Mouse (Mus musculus) C3H10T1/2 (cell line): ENCODE measurements around the gene Olfr1392. TPM values are rescaled to one million over a fixed set of nuclear protein-coding genes. Genes with fewer than 3 reads are reported as not detected.

Source experiments
- polyA plus RNA-seq, 2 experiments: library from polyadenylated mRNA; unstranded; fragments of >200 nt; fragmentation: generic; extraction: Trizol; gene quantifications; one replicate each; pipeline ENCODE4 v1.2.1; 2012; ENCODE audit warnings: missing spikeins in 2 of 2

The Olfr1392 gene
- under 1 TPM in 1 of 2 experiments, not detected in 1; 0.09 TPM for polyA plus RNA-seq

DNA sequence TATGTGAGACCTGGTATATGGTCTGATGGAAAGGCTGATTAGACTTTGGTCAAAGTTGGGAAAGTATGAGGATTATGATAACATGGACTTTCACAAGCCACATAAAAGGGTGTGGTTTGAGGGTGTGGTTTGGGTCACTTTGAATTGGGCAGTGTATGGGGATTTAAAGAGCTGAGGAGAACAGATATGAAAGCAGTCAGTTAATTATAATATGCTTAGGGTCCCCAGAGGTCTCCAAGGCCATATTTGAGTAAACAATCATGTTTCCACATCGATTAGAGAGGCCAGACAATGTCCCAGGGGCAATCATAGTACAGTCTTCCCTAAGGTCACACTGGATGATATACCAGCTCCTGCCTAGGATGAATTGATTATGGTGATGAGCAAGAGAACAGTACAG lies at the start of gene Olfr1392:
TSS of gene Olfr1392 (plus strand) at position 301 of the 400 bp plus-strand sequence.

DNA sequence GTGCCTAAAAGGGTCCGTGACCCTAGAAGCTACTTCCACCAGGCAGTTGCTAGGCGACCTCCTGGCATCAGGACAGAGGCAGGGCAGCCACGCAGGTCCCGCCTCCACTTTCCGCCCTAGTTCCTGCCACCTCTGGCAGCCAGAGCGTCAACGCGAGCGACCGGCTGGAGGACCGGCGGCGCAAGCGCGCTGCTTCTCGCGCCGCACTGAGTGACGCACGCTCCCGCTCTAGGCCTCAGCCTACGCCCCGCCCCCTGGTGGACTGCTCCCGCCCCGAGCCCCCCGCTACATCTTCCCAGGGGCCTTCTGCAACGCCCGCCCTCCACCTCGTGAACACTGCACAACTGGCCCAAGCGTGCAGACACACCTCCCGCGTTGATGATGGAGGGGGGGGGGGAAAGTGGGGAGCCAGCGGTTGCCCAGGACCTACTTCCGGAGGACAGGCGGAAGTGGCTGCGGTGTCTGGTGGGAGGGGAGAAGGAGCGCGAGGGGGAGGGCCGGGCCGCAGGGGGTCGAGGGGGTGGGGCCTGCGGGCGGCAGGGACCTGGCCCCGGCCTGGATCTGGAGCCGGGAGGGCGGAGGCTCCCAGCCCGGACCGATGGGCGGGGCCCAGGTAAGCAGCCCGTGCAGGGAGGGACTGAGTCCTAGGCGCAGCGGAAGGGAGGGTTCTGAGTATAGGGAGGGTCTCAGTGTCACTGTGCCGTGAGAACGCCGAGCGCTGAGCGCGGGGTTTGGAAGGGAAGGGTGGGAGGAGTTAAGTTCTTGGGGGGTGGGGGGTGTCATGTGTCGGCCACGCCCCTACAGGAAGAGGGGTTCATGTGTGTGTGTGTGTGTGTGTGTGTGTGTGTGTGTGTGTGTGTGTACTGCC lies 41.1 kb upstream of the Olfr1392 start, which contains the start of gene Mgat1:
TSS of gene Mgat1 (plus strand) at position 465 of the 868 bp plus-strand sequence.

DNA sequence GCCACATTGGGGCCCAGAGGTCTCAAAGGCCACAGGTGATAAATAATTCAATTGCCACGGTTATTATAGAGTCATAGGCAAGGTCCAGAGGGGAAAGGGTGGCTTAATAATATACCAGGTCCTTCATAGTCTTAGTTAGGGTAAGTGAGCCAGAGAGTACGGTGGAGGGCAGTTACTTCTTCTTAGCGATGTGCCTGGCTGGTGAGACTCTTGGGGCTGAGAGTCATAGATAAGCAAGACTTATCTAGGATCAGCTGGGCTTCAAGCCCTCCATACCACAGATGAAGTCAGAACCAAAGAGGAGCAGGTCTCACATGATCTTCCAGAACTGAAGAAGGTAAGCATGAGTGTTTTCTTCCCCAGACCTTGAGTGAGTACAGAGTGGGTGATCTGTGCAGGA lies 6.9 kb upstream of the Olfr1392 start, which contains the start of gene Olfr1393:
TSS of gene Olfr1393 (plus strand) at position 83 of the 400 bp plus-strand sequence.

DNA sequence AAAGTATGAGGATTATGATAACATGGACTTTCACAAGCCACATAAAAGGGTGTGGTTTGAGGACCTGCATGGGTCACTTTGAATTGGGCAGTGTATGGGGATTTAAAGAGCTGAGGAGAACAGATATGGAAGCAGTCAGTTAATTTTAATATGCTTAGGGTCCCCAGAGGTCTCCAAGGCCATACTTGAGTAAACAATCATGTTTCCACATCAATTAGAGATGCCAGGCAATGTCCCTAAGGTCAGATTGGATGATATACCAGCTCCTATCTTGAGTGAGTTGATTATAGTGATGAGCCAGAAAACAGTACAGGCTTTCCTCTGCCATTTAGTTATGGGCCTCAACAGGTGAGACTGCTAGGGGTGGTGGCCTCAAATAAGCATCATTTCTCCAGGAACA lies 19.4 kb downstream of the Olfr1392 start, which contains the start of gene Olfr10:
TSS of gene Olfr10 (plus strand) at position 301 of the 400 bp plus-strand sequence.

DNA sequence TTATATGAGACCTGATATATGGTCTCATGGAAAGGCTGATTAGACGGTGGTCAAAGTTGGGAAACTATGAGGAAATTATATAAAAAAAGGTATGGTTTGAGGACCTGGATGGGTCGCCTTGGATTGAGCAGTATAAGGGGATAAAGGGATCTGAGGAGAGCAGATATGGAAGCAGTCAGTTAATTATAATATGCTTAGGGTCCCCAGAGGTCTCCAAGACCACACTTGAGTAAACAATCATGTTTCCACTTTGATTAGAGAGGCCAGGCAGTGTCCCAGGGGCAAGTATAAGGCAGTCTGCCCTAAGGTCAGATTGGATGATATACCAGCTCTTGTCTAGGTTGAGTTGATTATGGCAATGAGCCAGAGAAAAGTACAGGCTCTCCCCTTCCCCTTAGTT lies 37.4 kb downstream of the Olfr1392 start, which contains the start of gene Olfr1391:
TSS of gene Olfr1391 (plus strand) at position 301 of the 400 bp plus-strand sequence.

DNA sequence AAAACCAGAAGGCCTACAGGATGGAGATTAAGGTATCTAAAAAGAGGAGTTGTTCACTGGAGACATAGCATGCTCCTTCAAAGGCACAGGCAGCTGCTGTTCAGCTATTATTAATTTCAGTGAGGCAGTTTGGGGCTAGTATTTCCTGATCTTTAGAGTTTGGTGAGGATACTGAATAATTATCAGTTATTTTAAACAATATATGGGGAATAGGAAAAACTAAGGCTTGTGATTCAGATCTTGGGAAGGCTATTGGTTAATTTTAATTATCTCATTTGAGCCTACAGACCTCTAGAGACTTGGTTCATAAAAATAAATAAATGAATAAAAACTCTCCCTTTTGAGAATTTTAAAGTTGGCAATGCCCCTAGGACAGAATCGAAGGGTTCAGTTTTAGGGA lies 49.8 kb downstream of the Olfr1392 start, which contains the start of gene Olfr1390:
TSS of gene Olfr1390 (plus strand) at position 301 of the 400 bp plus-strand sequence.

Other genes with a start within 250 kb of the Olfr1392 start
- under 1 TPM; 0.14 to 0.39 TPM for gene 9930111J21Rik2, start 234.0 kb upstream of the Olfr1392 start, polyA plus RNA-seq
- 1 to 10 TPM in 1 of 2 experiments, under 1 TPM in 1; 0.13 to 2.0 TPM for gene Tgtp2, start 221.1 kb upstream of the Olfr1392 start, polyA plus RNA-seq
- gene Ifi47, start 208.7 kb upstream of the Olfr1392 start, polyA plus RNA-seq: 10 to 100 TPM in 1 of 2 experiments, under 1 TPM in 1; 0.40 to 15.3 TPM
- gene Olfr1396, start 170.4 kb upstream of the Olfr1392 start, polyA plus RNA-seq: not detected
- not detected for gene Olfr1395, start 143.0 kb upstream of the Olfr1392 start, polyA plus RNA-seq
- not detected for gene Olfr1394, start 130.9 kb upstream of the Olfr1392 start, polyA plus RNA-seq
- gene Btnl9, start 98.1 kb upstream of the Olfr1392 start, polyA plus RNA-seq: under 1 TPM in 1 of 2 experiments, not detected in 1; 0.01 TPM
- 1 to 10 TPM in 1 of 2 experiments, under 1 TPM in 1; 0.35 to 2.6 TPM for gene Zfp62, start 82.0 kb upstream of the Olfr1392 start, polyA plus RNA-seq
- gene Mgat1, start 41.1 kb upstream of the Olfr1392 start, polyA plus RNA-seq: 10 to 100 TPM; 44.6 to 95.3 TPM
- under 1 TPM in 1 of 2 experiments, not detected in 1; 0.04 TPM for gene Olfr1393, start 7.0 kb upstream of the Olfr1392 start, polyA plus RNA-seq
- not detected for gene Olfr10, start 19.5 kb downstream of the Olfr1392 start, polyA plus RNA-seq
- not detected for gene Olfr1391, start 37.5 kb downstream of the Olfr1392 start, polyA plus RNA-seq
- not detected for gene Olfr1390, start 49.9 kb downstream of the Olfr1392 start, polyA plus RNA-seq
- not detected for gene Olfr1389, start 137.8 kb downstream of the Olfr1392 start, polyA plus RNA-seq
- gene Olfr1388, start 151.3 kb downstream of the Olfr1392 start, polyA plus RNA-seq: under 1 TPM; 0.01 TPM
- not detected for gene Olfr1387, start 170.1 kb downstream of the Olfr1392 start, polyA plus RNA-seq
- not detected for gene Olfr1386, start 179.8 kb downstream of the Olfr1392 start, polyA plus RNA-seq
- gene Olfr1385, start 203.8 kb downstream of the Olfr1392 start, polyA plus RNA-seq: under 1 TPM in 1 of 2 experiments, not detected in 1; 0.01 TPM
- gene Olfr1384, start 221.4 kb downstream of the Olfr1392 start, polyA plus RNA-seq: not detected
- gene Olfr1383, start 234.4 kb downstream of the Olfr1392 start, polyA plus RNA-seq: not detected
- gene Olfr1382, start 243.0 kb downstream of the Olfr1392 start, polyA plus RNA-seq: not detected